Mouse (Mus musculus) stomach, embryonic 16.5 days (tissue): ENCODE measurements around the gene Pde10a. TPM values are rescaled to one million over a fixed set of nuclear protein-coding genes. Genes with fewer than 3 reads are reported as not detected.

Experiments
- ATAC-seq: fragments of 200-750 bp; cut with Nextera tagmentation; 2 replicates; pipeline ENCODE4 v1.8.0; 2017; ENCODE audit warnings: moderate number of reproducible peaks, moderate TSS enrichment; ENCODE audit not compliant: insufficient read depth, low FRiP score
- H3K27ac ChIP-seq: fragments of 300-500 bp; sonication (generic); 2 replicates; pipeline ENCODE4 v1.5.1; 2014; ENCODE audit warnings: low read length
- H3K27me3 ChIP-seq: fragments of 300-500 bp; sonication (generic); 2 replicates; pipeline ENCODE4 v1.6.1; 2014; ENCODE audit warnings: low read length, control low read depth, mixed read lengths; ENCODE audit not compliant: control insufficient read depth, insufficient read depth
- H3K36me3 ChIP-seq: fragments of 300-500 bp; sonication (generic); 2 replicates; pipeline ENCODE4 v1.6.1; 2014; ENCODE audit warnings: low read length; ENCODE audit not compliant: control insufficient read depth, insufficient read depth
- H3K4me1 ChIP-seq: fragments of 300-500 bp; sonication (generic); 2 replicates; pipeline ENCODE4 v1.6.1; 2014; ENCODE audit warnings: low read length, control low read depth, mixed read lengths; ENCODE audit not compliant: control insufficient read depth, insufficient read depth
- H3K4me2 ChIP-seq: fragments of 300-500 bp; sonication (generic); 2 replicates; pipeline ENCODE4 v1.6.1; 2014; ENCODE audit warnings: low read depth, low read length, mixed read lengths
- H3K4me3 ChIP-seq: fragments of 300-500 bp; sonication (generic); replicated peaks from 2 replicates; pipeline ENCODE4 v1.5.1; 2014; ENCODE audit warnings: mild to moderate bottlenecking, low read length
- H3K9ac ChIP-seq: fragments of 300-500 bp; sonication (generic); 2 replicates; pipeline ENCODE4 v1.6.1; 2014; ENCODE audit warnings: low read length
- H3K9me3 ChIP-seq: fragments of 300-500 bp; sonication (generic); replicated peaks from 2 replicates; pipeline ENCODE4 v1.6.1; 2016; ENCODE audit warnings: low read length, control low read depth; ENCODE audit not compliant: control insufficient read depth
- WGBS: fragments of 180-500 bp; shearing (Covaris S2); extraction: QIAGEN DNeasy Blood & Tissue Kit; methylation state at CpG from one replicate; pipeline ENCODE4 v1.1.7; 2014; 5-methylcytosine and 5-hydroxymethylcytosine counted together
- polyA plus RNA-seq: library from polyadenylated mRNA; unstranded; fragments of >200 nt; fragmentation: Nextera tagmentation; extraction: Ambion mirVana; gene quantifications from 2 replicates; pipeline ENCODE4 v1.2.1, GENCODE M21; 2015

Gene Pde10a
- polyA plus RNA-seq, 1 experiment from 2014 or later = 1.2 TPM

GRCm38 (mm10) chr17:8823548-8823947 lies 298.4 kb downstream of the Pde10a start:
- Histone ChIP-seq H3K4me2 (no peak overlapping the region), H3K36me3 (no peaks in the 10 kb centered on the region), H3K9me3 (no peaks in the 10 kb centered on the region), H3K9ac (no peak overlapping the region), H3K27ac (no peak overlapping the region), H3K4me3 (no peak overlapping the region), H3K27me3 (no peaks in the 10 kb centered on the region), H3K4me1 (no peaks in the 10 kb centered on the region)
- no peak for ATAC-seq
- WGBS = 65% methylated on average over 7 of the region's 7 CpGs

- no peaks in the 10 kb centered on the region for H3K9me3 ChIP-seq
- 84% methylated on average over 9 of the region's 9 CpGs for WGBS
- no peaks in the 10 kb centered on the region for H3K27me3 ChIP-seq
- H3K9ac ChIP-seq = no peak overlapping the region
- H3K36me3 ChIP-seq = no peaks in the 10 kb centered on the region
- no peaks in the 10 kb centered on the region for H3K4me1 ChIP-seq
- no peak overlapping the region for H3K4me2 ChIP-seq
- ATAC-seq = no peak
- H3K4me3 ChIP-seq = no peak overlapping the region
- H3K27ac ChIP-seq = no peak overlapping the region
Measured at GRCm38 (mm10) chr17:8827204-8827603, 302.0 kb downstream of the Pde10a start.

GRCm38 (mm10) chr17:8831001-8831400 lies 305.8 kb downstream of the Pde10a start:
- Histone ChIP-seq H3K4me3 (no peak overlapping the region), H3K27ac (no peak overlapping the region), H3K36me3 (no peaks in the 10 kb centered on the region), H3K27me3 (no peaks in the 10 kb centered on the region), H3K9me3 (no peaks in the 10 kb centered on the region), H3K9ac (no peak overlapping the region), H3K4me2 (no peak overlapping the region), H3K4me1 (no peaks in the 10 kb centered on the region)
- ATAC-seq = no peak
- 83% methylated on average over 5 of the region's 5 CpGs for WGBS

- no peak overlapping the region for H3K4me3 ChIP-seq
- H3K4me1 ChIP-seq = no peaks in the 10 kb centered on the region
- WGBS = 90% methylated on average over 5 of the region's 5 CpGs
- H3K36me3 ChIP-seq = no peaks in the 10 kb centered on the region
- no peak overlapping the region for H3K4me2 ChIP-seq
- no peak overlapping the region for H3K27ac ChIP-seq
- no peak for ATAC-seq
- H3K27me3 ChIP-seq = no peaks in the 10 kb centered on the region
- H3K9me3 ChIP-seq = no peaks in the 10 kb centered on the region
- H3K9ac ChIP-seq = no peak overlapping the region
Measured at GRCm38 (mm10) chr17:8836292-8836691, 311.1 kb downstream of the Pde10a start.

GRCm38 (mm10) chr17:8838252-8838651 lies 313.1 kb downstream of the Pde10a start:
- WGBS = 54% methylated on average over 8 of the region's 8 CpGs
- no peak overlapping the region for H3K4me3 ChIP-seq
- ATAC-seq = no peak

GRCm38 (mm10) chr17:8839237-8840011 lies 314.3 kb downstream of the Pde10a start:
- Histone ChIP-seq H3K4me3 (no peak overlapping the region), H3K9ac (no peak overlapping the region), H3K27me3 (no peaks in the 10 kb centered on the region), H3K36me3 (no peaks in the 10 kb centered on the region), H3K27ac (no peak overlapping the region), H3K4me1 (no peaks in the 10 kb centered on the region; the same call in 1 of the 2 replicates), H3K9me3 (no peaks in the 10 kb centered on the region), H3K4me2 (no peak overlapping the region)
- ATAC-seq = no peak
- WGBS = 62% methylated on average over 10 of the region's 10 CpGs

More at GRCm38 (mm10) chr17:8838252-8838651, 313.1 kb downstream of the Pde10a start:
- Histone ChIP-seq H3K4me2 (no peak overlapping the region), H3K36me3 (no peaks in the 10 kb centered on the region), H3K9ac (no peak overlapping the region), H3K27ac (no peak overlapping the region), H3K4me1 (no peaks in the 10 kb centered on the region; the same call in 1 of the 2 replicates), H3K9me3 (no peaks in the 10 kb centered on the region), H3K27me3 (no peaks in the 10 kb centered on the region)

- no peak overlapping the region for H3K9ac ChIP-seq
- H3K4me2 ChIP-seq = no peak overlapping the region
- no peaks in the 10 kb centered on the region for H3K9me3 ChIP-seq
- no peaks in the 10 kb centered on the region; the same call in 1 of the 2 replicates for H3K4me1 ChIP-seq
- H3K36me3 ChIP-seq = no peaks in the 10 kb centered on the region
- H3K27ac ChIP-seq = no peak overlapping the region
- no peak overlapping the region for H3K4me3 ChIP-seq
- no peaks in the 10 kb centered on the region for H3K27me3 ChIP-seq
- no peak for ATAC-seq
- WGBS = 76% methylated on average over 8 of the region's 8 CpGs
Measured at GRCm38 (mm10) chr17:8841094-8841493, 315.9 kb downstream of the Pde10a start.

GRCm38 (mm10) chr17:8841897-8842540 lies 316.8 kb downstream of the Pde10a start:
- Histone ChIP-seq H3K4me2 (no peak overlapping the region), H3K4me1 (no peaks in the 10 kb centered on the region; the same call in 1 of the 2 replicates), H3K27me3 (no peaks in the 10 kb centered on the region), H3K27ac (no peak overlapping the region), H3K4me3 (no peak overlapping the region), H3K9ac (no peak overlapping the region), H3K36me3 (no peaks in the 10 kb centered on the region), H3K9me3 (no peaks in the 10 kb centered on the region)
- 71% methylated on average over 8 of the region's 8 CpGs for WGBS
- ATAC-seq = no peak

- no peaks in the 10 kb centered on the region for H3K9me3 ChIP-seq
- WGBS = 42% methylated on average over 4 of the region's 4 CpGs
- no peak for ATAC-seq
Measured at GRCm38 (mm10) chr17:8842662-8843061, 317.5 kb downstream of the Pde10a start.

More at GRCm38 (mm10) chr17:8842662-8843061, 317.5 kb downstream of the Pde10a start:
- no peaks in the 10 kb centered on the region for H3K27me3 ChIP-seq
- H3K4me1 ChIP-seq = no peaks in the 10 kb centered on the region; the same call in 1 of the 2 replicates
- no peak overlapping the region for H3K4me3 ChIP-seq
- H3K4me2 ChIP-seq = no peak overlapping the region
- H3K27ac ChIP-seq = no peak overlapping the region
- H3K9ac ChIP-seq = no peak overlapping the region
- no peaks in the 10 kb centered on the region for H3K36me3 ChIP-seq
